Mouse (Mus musculus) lung, postnatal 36 days (tissue): ENCODE data around the gene Txnrd3.

Source experiments
- DNase-seq: peaks from one replicate; pipeline ENCODE4 v3.0.0; 2022; ENCODE audit warnings: mixed read lengths

Txnrd3 gene

GRCm38 (mm10) chr6:89658342-89658741 is 14.6 kb downstream of the Txnrd3 start:
- no peak for DNase-seq

GRCm38 (mm10) chr6:89658931-89659330 is 15.1 kb downstream of the Txnrd3 start:
- no peak for DNase-seq

GRCm38 (mm10) chr6:89659692-89660423 is 16.1 kb downstream of the Txnrd3 start:
- DNase-seq, result peak; percentile 78

- no peak for DNase-seq
Observed at GRCm38 (mm10) chr6:89660490-89660889, 16.7 kb downstream of the Txnrd3 start.

GRCm38 (mm10) chr6:89662521-89662920 is 18.7 kb downstream of the Txnrd3 start:
- DNase-seq, result peak; percentile 35

- DNase-seq, result peak; percentile 39
Observed at GRCm38 (mm10) chr6:89665155-89665554, 21.4 kb downstream of the Txnrd3 start.

GRCm38 (mm10) chr6:89665667-89666066 is 21.9 kb downstream of the Txnrd3 start:
- no peak for DNase-seq

GRCm38 (mm10) chr6:89666976-89667375 is 23.2 kb downstream of the Txnrd3 start:
- no peak for DNase-seq

- no peak for DNase-seq
Observed at GRCm38 (mm10) chr6:89669556-89669955, 25.8 kb downstream of the Txnrd3 start.

GRCm38 (mm10) chr6:89671431-89671830 is 27.6 kb downstream of the Txnrd3 start:
- DNase-seq, result no peak

- no peak for DNase-seq
Observed at GRCm38 (mm10) chr6:89672641-89673040, 28.9 kb downstream of the Txnrd3 start.

- DNase-seq, result no peak
Observed at GRCm38 (mm10) chr6:89673135-89673780, 29.5 kb downstream of the Txnrd3 start.

- no peak for DNase-seq
Observed at GRCm38 (mm10) chr6:89678522-89678921, 34.7 kb downstream of the Txnrd3 start.

- DNase-seq, result peak; percentile 72
Observed at GRCm38 (mm10) chr6:89679291-89679835, 35.6 kb downstream of the Txnrd3 start.

- DNase-seq, result peak; percentile 88
Observed at GRCm38 (mm10) chr6:89680155-89680554, 36.4 kb downstream of the Txnrd3 start.

- no peak for DNase-seq
Observed at GRCm38 (mm10) chr6:89684231-89684630, 40.4 kb downstream of the Txnrd3 start.

GRCm38 (mm10) chr6:89687100-89687499 is 43.3 kb downstream of the Txnrd3 start:
- DNase-seq, result no peak

- DNase-seq, result no peak
Observed at GRCm38 (mm10) chr6:89706624-89707023, 62.8 kb downstream of the Txnrd3 start.

GRCm38 (mm10) chr6:89707240-89707639 is 63.5 kb downstream of the Txnrd3 start, which contains the start of gene Vmn1r40:
Gene Vmn1r40 (plus strand): TSS chr6:89707540.
- DNase-seq, result no peak

- no peak for DNase-seq
Observed at GRCm38 (mm10) chr6:89718051-89718450, 74.3 kb downstream of the Txnrd3 start.
